Mouse (Mus musculus) inflammation-experienced regulatory T-cells, adult 6 months (primary cell): ENCODE results near the gene Zfp628. TPM values are rescaled to one million over a fixed set of nuclear protein-coding genes. Genes with fewer than 3 reads are reported as not detected.

Experiments used
- ATAC-seq: one replicate; pipeline ENCODE4 v1.8.0; 2017
- polyA plus RNA-seq, 3 experiments: library from polyadenylated mRNA; unstranded; fragments of 100-300 nt; shearing (Covaris generic); gene quantifications; one replicate each; pipeline ENCODE4 v1.2.1; 2017

Zfp628 gene
- polyA plus RNA-seq, 3 experiments from 2014 or later, result 0.93 to 1.8 (median 1.6) TPM

- ATAC-seq, result no peak
These were observed 27.7 kb downstream of the Zfp628 start for GRCm38 (mm10) chr7:4942673-4943072.

GRCm38 (mm10) chr7:4943223-4943815, 28.3 kb downstream of the Zfp628 start:
- ATAC-seq, result peak; percentile 93

- ATAC-seq, result no peak
These were observed 32.8 kb downstream of the Zfp628 start for GRCm38 (mm10) chr7:4947855-4948254.

DNA sequence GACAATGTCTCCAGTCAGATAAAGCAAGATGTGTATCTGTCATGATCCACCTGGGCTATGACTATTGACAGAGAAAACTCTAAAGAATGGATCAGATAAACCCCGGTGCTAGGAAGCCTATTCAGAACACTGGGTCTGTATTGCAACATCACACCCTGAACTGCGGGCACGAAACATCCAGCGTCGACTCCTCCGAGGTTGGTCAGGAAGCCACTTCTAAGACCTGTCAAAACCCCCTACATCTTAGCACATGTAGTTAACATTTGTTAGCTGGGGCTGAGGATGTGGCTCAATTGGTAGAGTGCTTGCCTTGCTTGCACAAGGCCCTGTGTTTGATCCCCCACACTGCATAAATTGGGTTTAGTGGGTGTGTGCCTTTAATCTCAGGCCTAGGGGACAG, 33.4 kb downstream of the Zfp628 start:
- peak; percentile 80 for ATAC-seq

- ATAC-seq, result no peak
These were observed 35.7 kb downstream of the Zfp628 start for GRCm38 (mm10) chr7:4950561-4951342.

- ATAC-seq, result no peak
These were observed 38.9 kb downstream of the Zfp628 start for GRCm38 (mm10) chr7:4953815-4954445.

GRCm38 (mm10) chr7:4957361-4957760, 42.3 kb downstream of the Zfp628 start:
- ATAC-seq, result no peak

- ATAC-seq, result no peak
These were observed 48.5 kb downstream of the Zfp628 start for GRCm38 (mm10) chr7:4963527-4963926.

- ATAC-seq, result peak; percentile 88
These were observed 49.3 kb downstream of the Zfp628 start, which contains the start of gene Sbk2 for GRCm38 (mm10) chr7:4964272-4964671. Gene Sbk2 (minus strand): TSS chr7:4964406.

GRCm38 (mm10) chr7:4964988-4965387, 50.0 kb downstream of the Zfp628 start:
- no peak for ATAC-seq

DNA sequence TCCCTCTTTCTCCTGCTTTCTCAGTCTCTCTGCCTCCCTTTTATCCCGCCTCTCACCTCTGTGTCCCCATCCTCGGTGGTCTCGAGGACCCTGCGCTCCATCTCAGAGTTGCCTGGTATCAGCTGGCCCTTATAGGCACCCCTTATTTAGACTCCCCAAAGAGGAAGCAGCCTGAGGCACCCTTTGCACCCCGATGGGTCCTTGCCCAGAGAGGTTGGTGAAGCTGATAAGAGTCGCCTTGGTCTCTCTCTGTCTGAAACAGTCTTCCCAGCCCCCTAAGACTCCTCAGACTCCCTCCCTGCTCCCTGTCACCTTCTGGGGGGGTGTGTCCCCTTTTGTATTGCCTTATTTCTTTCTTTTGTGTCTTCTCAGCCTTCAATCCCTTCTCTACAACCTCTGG, 56.1 kb downstream of the Zfp628 start, which contains the start of gene Sbk3:
Gene Sbk3, minus strand, starts transcription at position 101 of the 400 bp plus-strand sequence.
- ATAC-seq, result no peak

Other genes with a start within 250 kb of the Zfp628 start
- gene Hspbp1, start 230.1 kb upstream of the Zfp628 start, polyA plus RNA-seq, result 10 to 100 TPM; 41.5 to 52.0 (median 46.5) TPM
- gene Brsk1, start 224.6 kb upstream of the Zfp628 start, polyA plus RNA-seq, result under 1 TPM in 1 of 3 experiments, not detected in 2; 0.62 TPM
- not detected for gene Tmem150b, start 190.0 kb upstream of the Zfp628 start, polyA plus RNA-seq
- 10 to 100 TPM; 22.6 to 25.7 (median 24.9) TPM for gene Kmt5c, start 175.1 kb upstream of the Zfp628 start, polyA plus RNA-seq
- 1 to 10 TPM in 1 of 3 experiments, under 1 TPM in 1, not detected in 1; 0.86 to 1.4 TPM for gene Cox6b2, start 162.1 kb upstream of the Zfp628 start, polyA plus RNA-seq
- not detected for gene Fam71e2, start 143.9 kb upstream of the Zfp628 start, polyA plus RNA-seq
- not detected for gene Il11, start 132.4 kb upstream of the Zfp628 start, polyA plus RNA-seq
- not detected for gene Tmem190, start 132.3 kb upstream of the Zfp628 start, polyA plus RNA-seq
- gene Tmem238, start 125.6 kb upstream of the Zfp628 start, polyA plus RNA-seq, result under 1 TPM in 1 of 3 experiments, not detected in 2; 0.90 TPM
- gene Rpl28, start 122.3 kb upstream of the Zfp628 start, polyA plus RNA-seq, result 100 to 1,000 TPM; 324 to 638 (median 419) TPM
- 10 to 100 TPM; 13.2 to 64.5 (median 31.1) TPM for gene Ube2s, start 102.6 kb upstream of the Zfp628 start, polyA plus RNA-seq
- not detected for gene Shisa7, start 70.5 kb upstream of the Zfp628 start, polyA plus RNA-seq
- 10 to 100 TPM; 26.6 to 36.5 (median 34.4) TPM for gene Isoc2b, start 45.0 kb upstream of the Zfp628 start, polyA plus RNA-seq
- under 1 TPM; 0.58 to 0.92 (median 0.70) TPM for gene Isoc2a, start 38.1 kb upstream of the Zfp628 start, polyA plus RNA-seq
- gene Gm36210, start 8.7 kb upstream of the Zfp628 start, polyA plus RNA-seq, result not detected
- under 1 TPM in 2 of 3 experiments, not detected in 1; 0.34 to 0.44 TPM for gene Nat14, start 6.8 kb downstream of the Zfp628 start, polyA plus RNA-seq
- not detected for gene Ssc5d, start 10.6 kb downstream of the Zfp628 start, polyA plus RNA-seq
- gene Sbk2, start 49.2 kb downstream of the Zfp628 start, polyA plus RNA-seq, result 1 to 10 TPM in 2 of 3 experiments, not detected in 1; 1.2 to 2.0 TPM
- gene Sbk3, start 56.0 kb downstream of the Zfp628 start, polyA plus RNA-seq, result not detected
- gene Zfp579, start 80.9 kb downstream of the Zfp628 start, polyA plus RNA-seq, result 1 to 10 TPM; 4.3 to 6.0 (median 5.1) TPM
- 10 to 100 TPM; 34.4 to 44.7 (median 38.9) TPM for gene Zfp524, start 99.2 kb downstream of the Zfp628 start, polyA plus RNA-seq
- 10 to 100 TPM in 1 of 3 experiments, 1 to 10 TPM in 2; 7.2 to 15.1 (median 7.9) TPM for gene Fiz1, start 99.5 kb downstream of the Zfp628 start, polyA plus RNA-seq
- 10 to 100 TPM in 2 of 3 experiments, 1 to 10 TPM in 1; 7.8 to 17.2 (median 10.8) TPM for gene Gm44973, start 100.3 kb downstream of the Zfp628 start, polyA plus RNA-seq
- gene Zfp865, start 105.2 kb downstream of the Zfp628 start, polyA plus RNA-seq, result 1 to 10 TPM; 2.5 to 6.7 (median 5.2) TPM
- gene Ccdc106, start 105.3 kb downstream of the Zfp628 start, polyA plus RNA-seq, result not detected
- not detected for gene 4632433K11Rik, start 118.9 kb downstream of the Zfp628 start, polyA plus RNA-seq
- gene Zfp784, start 123.2 kb downstream of the Zfp628 start, polyA plus RNA-seq, result 1 to 10 TPM; 3.0 to 5.1 (median 3.7) TPM
- 1 to 10 TPM in 1 of 3 experiments, under 1 TPM in 2; 0.77 to 1.3 (median 0.93) TPM for gene Zfp580, start 136.3 kb downstream of the Zfp628 start, polyA plus RNA-seq
- 10 to 100 TPM; 26.0 to 33.4 (median 32.0) TPM for gene U2af2, start 146.9 kb downstream of the Zfp628 start, polyA plus RNA-seq
- gene Epn1, start 165.0 kb downstream of the Zfp628 start, polyA plus RNA-seq, result 1 to 10 TPM; 5.8 to 7.3 (median 6.8) TPM
- gene Rfpl4, start 201.7 kb downstream of the Zfp628 start, polyA plus RNA-seq, result not detected
- gene Rasl2-9, start 210.7 kb downstream of the Zfp628 start, polyA plus RNA-seq, result under 1 TPM in 1 of 3 experiments, not detected in 2; 0.50 TPM
- under 1 TPM in 2 of 3 experiments, not detected in 1; 0.15 to 0.40 TPM for gene Vmn1r55, start 234.5 kb downstream of the Zfp628 start, polyA plus RNA-seq